Mouse (Mus musculus): ENCODE measurements around the gene Aanat.

DNA sequence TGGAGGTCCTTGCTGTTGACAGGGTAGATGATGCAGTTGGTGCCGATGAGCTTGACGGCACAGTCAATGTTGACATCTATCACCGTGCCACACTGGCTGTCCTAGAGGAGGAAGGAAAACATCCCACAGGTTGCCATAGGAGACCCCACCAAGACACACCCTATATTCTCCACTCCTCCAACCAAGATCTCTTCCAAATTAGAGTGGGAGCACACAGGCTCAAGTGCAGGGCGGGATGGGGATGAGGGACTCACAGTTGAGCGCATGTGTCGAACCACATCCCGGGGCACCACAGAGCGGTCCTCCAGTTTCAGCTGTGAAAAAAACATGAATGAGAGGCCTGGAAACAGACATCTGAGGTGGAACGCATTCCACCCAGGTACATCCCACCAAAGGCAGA is 37.5 kb upstream of the Aanat start:
- TF ChIP-seq CTCF (IDR thresholded peaks at IDR 0.05; ENCODE audit: low read depth) = no peak
- no peak for TF ChIP-seq EP300 (IDR thresholded peaks at IDR 0.05; ENCODE audit: low read depth)

Measured in liver, postnatal 0 days (tissue).